Mouse (Mus musculus) cerebellum, adult 2 months (tissue): Measurements from ENCODE around the gene Car11. TPM values are rescaled to one million over a fixed set of nuclear protein-coding genes. Genes with fewer than 3 reads are reported as not detected.

Source experiments
- DNase-seq, 2 experiments: peaks; one replicate each; pipeline ENCODE4 v3.0.0; 2021
- H3K27ac ChIP-seq: fragments of 200-500 bp; 2 replicates; pipeline ENCODE4 v1.5.1; 2012; ENCODE audit warnings: low read length, control low read depth, inconsistent platforms; ENCODE audit not compliant: insufficient read depth
- H3K27me3 ChIP-seq: fragments of 200-500 bp; 2 replicates; pipeline ENCODE4 v1.6.1; 2012; ENCODE audit warnings: inconsistent platforms, mild to moderate bottlenecking, low read length, moderate library complexity; ENCODE audit not compliant: control insufficient read depth, insufficient read depth
- H3K4me1 ChIP-seq: fragments of 200-500 bp; 2 replicates; pipeline ENCODE4 v1.6.1; 2011; ENCODE audit warnings: low read length; ENCODE audit not compliant: control insufficient read depth, insufficient read depth
- H3K4me3 ChIP-seq: fragments of 200-500 bp; replicated peaks from 2 replicates; pipeline ENCODE3; 2011; ENCODE audit warnings: mild to moderate bottlenecking, low read depth, low read length, control low read depth; ENCODE audit not compliant: insufficient read depth
- CTCF ChIP-seq: fragments of 200-500 bp; IDR thresholded peaks from 2 replicates; pipeline ENCODE4 v1.5.1; 2011; ENCODE audit warnings: low read depth, mild to moderate bottlenecking, control low read depth, low read length, moderate library complexity, borderline replicate concordance; ENCODE audit not compliant: insufficient read depth
- POLR2A ChIP-seq: fragments of 200-500 bp; IDR thresholded peaks from 2 replicates; pipeline ENCODE4 v1.6.1; 2011; ENCODE audit warnings: low read length, control low read depth, borderline replicate concordance; ENCODE audit not compliant: insufficient read depth
- WGBS: fragments of 180-500 bp; shearing (Covaris S2); methylation state at CpG from one replicate; pipeline ENCODE4 v1.1.7; 2018; 5-methylcytosine and 5-hydroxymethylcytosine counted together
- polyA plus RNA-seq: library from polyadenylated mRNA; depleted of rRNA; stranded (reverse); fragments of >200 nt; gene quantifications from 2 replicates; pipeline ENCODE4 v1.2.3, GENCODE M21; 2012; rRNA removed

Car11 gene
- polyA plus RNA-seq, 1 experiment, result 164 TPM

- no peak for DNase-seq
- WGBS, result 90% methylated on average over 12 of the region's 12 CpGs
- TF ChIP-seq POLR2A (no peak), CTCF (no peak)
- Histone ChIP-seq H3K4me3 (no peak overlapping the region), H3K4me1 (no peaks in the 10 kb centered on the region), H3K27ac (no peak overlapping the region), H3K27me3 (no peaks in the 10 kb centered on the region)
Measured at GRCm38 (mm10) chr7:45741308-45741707, 41.7 kb downstream of the Car11 start.

- peak in 1 of 2 experiments; percentile 38 for DNase-seq
- WGBS, result 44% methylated on average over 11 of the region's 11 CpGs
Measured at GRCm38 (mm10) chr7:45741777-45742176, 42.1 kb downstream of the Car11 start.

GRCm38 (mm10) chr7:45742338-45742737 is 42.7 kb downstream of the Car11 start:
- TF ChIP-seq POLR2A (no peak), CTCF (peak; percentile 24; the same call in 1 of the 2 replicates)
- Histone ChIP-seq H3K27ac (peak overlapping the region; percentile 32; the same call in 1 of the 2 replicates), H3K4me1 (no peaks in the 10 kb centered on the region), H3K27me3 (no peaks in the 10 kb centered on the region), H3K4me3 (peak overlapping the region; percentile 63)
- WGBS, result 14% methylated on average over 19 of the region's 19 CpGs
- DNase-seq, result peak; percentile 51 to 66

More at GRCm38 (mm10) chr7:45741777-45742176, 42.1 kb downstream of the Car11 start:
- H3K27me3 ChIP-seq, result no peaks in the 10 kb centered on the region
- TF ChIP-seq CTCF (no peak), POLR2A (no peak)
- H3K4me1 ChIP-seq, result no peaks in the 10 kb centered on the region
- H3K27ac ChIP-seq, result peak overlapping the region; percentile 32; the same call in 1 of the 2 replicates
- peak overlapping the region; percentile 63 for H3K4me3 ChIP-seq

GRCm38 (mm10) chr7:45744387-45744786 is 44.7 kb downstream of the Car11 start:
- WGBS, result 40% methylated on average over 2 of the region's 2 CpGs
- DNase-seq, result peak; percentile 54 to 69
- no peaks in the 10 kb centered on the region for H3K4me1 ChIP-seq
- TF ChIP-seq CTCF (no peak), POLR2A (no peak)
- H3K4me3 ChIP-seq, result no peak overlapping the region
- H3K27ac ChIP-seq, result no peak overlapping the region
- no peaks in the 10 kb centered on the region for H3K27me3 ChIP-seq

- 70% methylated on average over 6 of the region's 6 CpGs for WGBS
Measured at GRCm38 (mm10) chr7:45746518-45746917, 46.9 kb downstream of the Car11 start.

GRCm38 (mm10) chr7:45747450-45747849 is 47.8 kb downstream of the Car11 start:
- WGBS, result 83% methylated on average over 5 of the region's 5 CpGs
- TF ChIP-seq POLR2A (no peak), CTCF (no peak)
- Histone ChIP-seq H3K4me3 (no peak overlapping the region), H3K4me1 (no peaks in the 10 kb centered on the region), H3K27me3 (no peaks in the 10 kb centered on the region), H3K27ac (no peak overlapping the region)
- no peak for DNase-seq

More at GRCm38 (mm10) chr7:45746518-45746917, 46.9 kb downstream of the Car11 start:
- Histone ChIP-seq H3K27me3 (no peaks in the 10 kb centered on the region), H3K4me1 (no peaks in the 10 kb centered on the region), H3K4me3 (no peak overlapping the region), H3K27ac (no peak overlapping the region)
- no peak for DNase-seq
- no peak for TF ChIP-seq POLR2A
- peak; percentile 33; the same call in 1 of the 2 replicates for TF ChIP-seq CTCF

- no peak for TF ChIP-seq CTCF
- TF ChIP-seq POLR2A, result no peak
- DNase-seq, result no peak
- WGBS, result 82% methylated on average over 7 of the region's 7 CpGs
- Histone ChIP-seq H3K4me1 (no peaks in the 10 kb centered on the region), H3K27ac (no peak overlapping the region), H3K27me3 (no peaks in the 10 kb centered on the region), H3K4me3 (no peak overlapping the region)
Measured at GRCm38 (mm10) chr7:45748110-45748509, 48.5 kb downstream of the Car11 start.

- no peaks in the 10 kb centered on the region for H3K4me1 ChIP-seq
- no peaks in the 10 kb centered on the region for H3K27me3 ChIP-seq
- H3K27ac ChIP-seq, result no peak overlapping the region
- H3K4me3 ChIP-seq, result no peak overlapping the region
- TF ChIP-seq POLR2A (no peak), CTCF (no peak)
- DNase-seq, result no peak
- 31% methylated on average over 10 of the region's 10 CpGs for WGBS
Measured at GRCm38 (mm10) chr7:45749401-45749800, 49.8 kb downstream of the Car11 start.

GRCm38 (mm10) chr7:45750162-45750561 is 50.5 kb downstream of the Car11 start:
- TF ChIP-seq CTCF, result no peak
- TF ChIP-seq POLR2A, result no peak
- no peak for DNase-seq
- no peaks in the 10 kb centered on the region for H3K27me3 ChIP-seq
- no peak overlapping the region for H3K27ac ChIP-seq
- no peaks in the 10 kb centered on the region for H3K4me1 ChIP-seq
- 69% methylated on average over 9 of the region's 9 CpGs for WGBS
- no peak overlapping the region for H3K4me3 ChIP-seq

Other genes starting within 250 kb of the Car11 start
- gene Ftl1, start 240.0 kb upstream of the Car11 start, polyA plus RNA-seq, result 463 and 480 TPM in 2 replicates
- 102 and 103 TPM in 2 replicates for gene Bax, start 232.9 kb upstream of the Car11 start, polyA plus RNA-seq
- 0.10 TPM in 1 of 2 replicates, not detected in the other for gene Tulp2, start 218.0 kb upstream of the Car11 start, polyA plus RNA-seq
- 0.33 TPM in 1 of 2 replicates, not detected in the other for gene Gm45808, start 213.0 kb upstream of the Car11 start, polyA plus RNA-seq
- gene Dhdh, start 211.0 kb upstream of the Car11 start, polyA plus RNA-seq, result 4.7 and 5.6 TPM in 2 replicates
- 136 and 150 TPM in 2 replicates for gene Nucb1, start 189.4 kb upstream of the Car11 start, polyA plus RNA-seq
- 26.7 and 28.5 TPM in 2 replicates for gene Ppp1r15a, start 173.6 kb upstream of the Car11 start, polyA plus RNA-seq
- 1.2 and 1.3 TPM in 2 replicates for gene Plekha4, start 173.5 kb upstream of the Car11 start, polyA plus RNA-seq
- 1.3 and 1.9 TPM in 2 replicates for gene Hsd17b14, start 144.9 kb upstream of the Car11 start, polyA plus RNA-seq
- gene Bcat2, start 129.7 kb upstream of the Car11 start, polyA plus RNA-seq, result 21.1 and 24.2 TPM in 2 replicates
- not detected in 2 replicates for gene Fgf21, start 84.4 kb upstream of the Car11 start, polyA plus RNA-seq
- 0.07 and 0.08 TPM in 2 replicates for gene Fut1, start 82.6 kb upstream of the Car11 start, polyA plus RNA-seq
- 0.08 and 0.18 TPM in 2 replicates for gene Izumo1, start 78.0 kb upstream of the Car11 start, polyA plus RNA-seq
- 7.6 and 7.7 TPM in 2 replicates for gene Rasip1, start 72.4 kb upstream of the Car11 start, polyA plus RNA-seq
- gene Mamstr, start 59.9 kb upstream of the Car11 start, polyA plus RNA-seq, result 7.1 and 9.8 TPM in 2 replicates
- gene Fut2, start 33.4 kb upstream of the Car11 start, polyA plus RNA-seq, result 1.4 and 1.7 TPM in 2 replicates
- gene Ntn5, start 15.8 kb upstream of the Car11 start, polyA plus RNA-seq, result 0.10 and 0.16 TPM in 2 replicates
- gene Sec1, start 5.4 kb upstream of the Car11 start, polyA plus RNA-seq, result 0.29 and 0.64 TPM in 2 replicates
- 222 and 239 TPM in 2 replicates for gene Dbp, start 5.2 kb downstream of the Car11 start, polyA plus RNA-seq
- gene Rpl18, start 15.6 kb downstream of the Car11 start, polyA plus RNA-seq, result 350 and 359 TPM in 2 replicates
- gene Sphk2, start 18.2 kb downstream of the Car11 start, polyA plus RNA-seq, result 27.7 and 29.3 TPM in 2 replicates
- 0.25 and 0.31 TPM in 2 replicates for gene Fam83e, start 21.4 kb downstream of the Car11 start, polyA plus RNA-seq
- gene Spaca4, start 26.0 kb downstream of the Car11 start, polyA plus RNA-seq, result not detected in 2 replicates
- gene Lmtk3, start 83.9 kb downstream of the Car11 start, polyA plus RNA-seq, result 126 and 130 TPM in 2 replicates
- 10.6 and 10.8 TPM in 2 replicates for gene Sult2b1, start 84.8 kb downstream of the Car11 start, polyA plus RNA-seq
- gene Cyth2, start 114.7 kb downstream of the Car11 start, polyA plus RNA-seq, result 112 and 116 TPM in 2 replicates
- 6.0 and 7.3 TPM in 2 replicates for gene Kcnj14, start 124.9 kb downstream of the Car11 start, polyA plus RNA-seq
- 14.9 and 15.5 TPM in 2 replicates for gene Grwd1, start 131.1 kb downstream of the Car11 start, polyA plus RNA-seq
- 99.9 and 106 TPM in 2 replicates for gene Kdelr1, start 172.9 kb downstream of the Car11 start, polyA plus RNA-seq
- 14.9 and 16.4 TPM in 2 replicates for gene Grin2d, start 178.5 kb downstream of the Car11 start, polyA plus RNA-seq
- not detected in 2 replicates for gene Syngr4, start 196.9 kb downstream of the Car11 start, polyA plus RNA-seq
- 42.0 and 46.5 TPM in 2 replicates for gene Tmem143, start 197.1 kb downstream of the Car11 start, polyA plus RNA-seq
- 5.4 and 6.5 TPM in 2 replicates for gene Emp3, start 221.6 kb downstream of the Car11 start, polyA plus RNA-seq
- 3.4 and 5.1 TPM in 2 replicates for gene Ccdc114, start 224.2 kb downstream of the Car11 start, polyA plus RNA-seq